Mouse (Mus musculus) intestine, postnatal 0 days (tissue): ENCODE measurements around the gene Tmem268. TPM values are rescaled to one million over a fixed set of nuclear protein-coding genes. Genes with fewer than 3 reads are reported as not detected.

Experiments
- ATAC-seq: fragments of 200-750 bp; cut with Nextera tagmentation; 2 replicates; pipeline ENCODE4 v1.8.0; 2017; ENCODE audit warnings: mild to moderate bottlenecking, moderate TSS enrichment, moderate library complexity
- H3K27ac ChIP-seq: fragments of 300-500 bp; sonication (generic); 2 replicates; pipeline ENCODE4 v1.5.1; 2014; ENCODE audit warnings: mild to moderate bottlenecking, low read depth, low read length, moderate library complexity
- H3K27me3 ChIP-seq: fragments of 300-500 bp; sonication (generic); replicated peaks from 2 replicates; pipeline ENCODE4 v1.6.1; 2014; ENCODE audit warnings: low read length, mixed read lengths; ENCODE audit not compliant: control insufficient read depth, insufficient read depth
- H3K36me3 ChIP-seq: fragments of 300-500 bp; sonication (generic); 2 replicates; pipeline ENCODE4 v1.6.1; 2014; ENCODE audit warnings: mild to moderate bottlenecking, moderate library complexity; ENCODE audit not compliant: control insufficient read depth, insufficient read depth
- H3K4me1 ChIP-seq: fragments of 300-500 bp; sonication (generic); replicated peaks from 2 replicates; pipeline ENCODE4 v1.6.1; 2014; ENCODE audit warnings: antibody characterized with exemption, low read length, mixed read lengths; ENCODE audit not compliant: control insufficient read depth, insufficient read depth
- H3K4me2 ChIP-seq: fragments of 300-500 bp; sonication (generic); replicated peaks from 2 replicates; pipeline ENCODE4 v1.6.1; 2014; ENCODE audit warnings: low read depth, mild to moderate bottlenecking, moderate library complexity
- H3K4me3 ChIP-seq: fragments of 300-500 bp; sonication (generic); 2 replicates; pipeline ENCODE4 v1.5.1; 2014; ENCODE audit warnings: low read depth, low read length
- H3K9ac ChIP-seq: fragments of 300-500 bp; sonication (generic); 2 replicates; pipeline ENCODE4 v1.6.1; 2014; ENCODE audit warnings: mild to moderate bottlenecking, low read depth, low read length
- H3K9me3 ChIP-seq: fragments of 300-500 bp; sonication (generic); 2 replicates; pipeline ENCODE4 v1.6.1; 2016; ENCODE audit warnings: mixed run types; ENCODE audit not compliant: control insufficient read depth
- CTCF ChIP-seq: sonication (generic); IDR thresholded peaks from 2 replicates; pipeline ENCODE4 v1.5.1; 2016; ENCODE audit warnings: low read depth, mild to moderate bottlenecking, control low read depth, antibody characterized with exemption, moderate library complexity
- WGBS: fragments of 180-500 bp; shearing (Covaris S2); extraction: QIAGEN DNeasy Blood & Tissue Kit; methylation state at CpG from one replicate; pipeline ENCODE4 v1.1.7; 2014; 5-methylcytosine and 5-hydroxymethylcytosine counted together
- polyA plus RNA-seq: library from polyadenylated mRNA; unstranded; fragments of >200 nt; fragmentation: Nextera tagmentation; extraction: Ambion mirVana; gene quantifications from 2 replicates; pipeline ENCODE4 v1.2.1, GENCODE M21; 2015

Tmem268 gene
- polyA plus RNA-seq, 1 experiment from 2014 or later: 15.5 TPM

GRCm38 (mm10) chr4:63625563-63626080 lies 67.0 kb downstream of the Tmem268 start:
- no peak overlapping the region for H3K9ac ChIP-seq
- H3K27ac ChIP-seq: 0 out of 2 replicates have a peak overlapping the region, but pooled peaks have one; percentile 60
- no peak overlapping the region for H3K4me3 ChIP-seq
- H3K4me2 ChIP-seq: no peak overlapping the region
- WGBS: 20% methylated on average over 3 of the region's 3 CpGs
- H3K4me1 ChIP-seq: no peaks in the 10 kb centered on the region
- TF ChIP-seq CTCF: no peak
- no peaks in the 10 kb centered on the region for H3K9me3 ChIP-seq
- no peaks in the 10 kb centered on the region for H3K27me3 ChIP-seq
- ATAC-seq: peak; percentile 98
- no peaks in the 10 kb centered on the region for H3K36me3 ChIP-seq

DNA sequence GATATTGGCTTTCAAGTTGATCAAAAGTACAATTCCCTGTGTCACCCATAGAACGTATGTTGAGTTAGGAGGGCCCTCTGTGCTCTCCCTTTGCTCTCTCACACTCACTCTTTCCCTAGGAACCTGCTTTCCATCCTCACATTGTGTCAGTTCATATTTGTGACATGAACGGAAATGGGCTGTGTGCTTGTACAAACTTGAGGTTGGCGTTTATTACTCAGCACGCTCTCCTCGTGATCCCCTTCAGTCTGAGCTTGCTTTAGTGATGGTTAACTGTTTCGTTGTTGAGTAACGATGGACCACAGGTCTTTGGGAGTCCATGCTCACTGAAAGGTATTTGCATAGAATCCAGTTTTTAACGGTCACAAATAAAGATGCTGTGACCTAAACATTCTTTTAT lies 68.5 kb downstream of the Tmem268 start:
- Histone ChIP-seq H3K9ac (no peak overlapping the region), H3K4me2 (no peak overlapping the region), H3K4me3 (no peak overlapping the region), H3K4me1 (no peaks in the 10 kb centered on the region), H3K27ac (no peak overlapping the region), H3K36me3 (no peaks in the 10 kb centered on the region), H3K9me3 (no peaks in the 10 kb centered on the region), H3K27me3 (no peaks in the 10 kb centered on the region)
- TF ChIP-seq CTCF: no peak
- WGBS: 82% methylated on average over 8 of the region's 8 CpGs
- no peak for ATAC-seq

- no peak overlapping the region for H3K27ac ChIP-seq
- no peaks in the 10 kb centered on the region for H3K9me3 ChIP-seq
- no peaks in the 10 kb centered on the region for H3K36me3 ChIP-seq
- no peak for ATAC-seq
- H3K9ac ChIP-seq: no peak overlapping the region
- TF ChIP-seq CTCF: no peak
- H3K4me2 ChIP-seq: no peak overlapping the region
- 81% methylated on average over 2 of the region's 2 CpGs for WGBS
- no peaks in the 10 kb centered on the region for H3K27me3 ChIP-seq
- H3K4me3 ChIP-seq: no peak overlapping the region
- no peaks in the 10 kb centered on the region for H3K4me1 ChIP-seq
Observed at GRCm38 (mm10) chr4:63633181-63633580, 74.6 kb downstream of the Tmem268 start.

Other genes with a start within 250 kb of the Tmem268 start
- not detected in 2 replicates for gene Orm1, start 214.2 kb upstream of the Tmem268 start, polyA plus RNA-seq
- gene Orm3, start 202.6 kb upstream of the Tmem268 start, polyA plus RNA-seq: not detected in 2 replicates
- not detected in 2 replicates for gene Orm2, start 196.3 kb upstream of the Tmem268 start, polyA plus RNA-seq
- 1.4 and 1.6 TPM in 2 replicates for gene Akna, start 155.4 kb upstream of the Tmem268 start, polyA plus RNA-seq
- gene Whrn, start 62.8 kb upstream of the Tmem268 start, polyA plus RNA-seq: 1.3 and 1.8 TPM in 2 replicates
- gene Atp6v1g1, start 14.0 kb upstream of the Tmem268 start, polyA plus RNA-seq: 345 and 364 TPM in 2 replicates
- not detected in 2 replicates for gene Gm11213, start 46.5 kb downstream of the Tmem268 start, polyA plus RNA-seq
- not detected in 2 replicates for gene Tex48, start 63.6 kb downstream of the Tmem268 start, polyA plus RNA-seq
- gene Gm11214, start 104.6 kb downstream of the Tmem268 start, polyA plus RNA-seq: not detected in 2 replicates
- 0.07 and 0.09 TPM in 2 replicates for gene Tnfsf15, start 186.3 kb downstream of the Tmem268 start, polyA plus RNA-seq